Mouse (Mus musculus) gastrocnemius, postnatal 25 days (tissue): ENCODE measurements at regions not wholly inside any gene's neighbourhood (a gene's known extent, or its start where the extent isn't known, plus 50 kb on each side); places are given as distances from the start of the nearest gene placed in this dataset.
A peak's percentile ranks its signal among the peaks of the same experiment; 100 is the strongest.

ENCODE experiments used
- DNase-seq: peaks from one replicate; pipeline ENCODE4 v3.0.0; 2022

- DNase-seq: no peak
These were observed 147.4 kb upstream of the Dlgap1 start for GRCm38 (mm10) chr17:69821473-69821872.

GRCm38 (mm10) chr17:69821901-69822300, 147.0 kb upstream of the Dlgap1 start:
- no peak for DNase-seq

- DNase-seq: no peak
These were observed 146.0 kb upstream of the Dlgap1 start for GRCm38 (mm10) chr17:69822921-69823320.

- DNase-seq: no peak
These were observed 127.6 kb upstream of the Dlgap1 start for GRCm38 (mm10) chr17:69841308-69841707.

GRCm38 (mm10) chr17:69848306-69848705, 120.6 kb upstream of the Dlgap1 start:
- DNase-seq: peak; percentile 28

GRCm38 (mm10) chr17:69850075-69850474, 118.8 kb upstream of the Dlgap1 start:
- no peak for DNase-seq

GRCm38 (mm10) chr17:69879958-69880357, 88.9 kb upstream of the Dlgap1 start:
- DNase-seq: peak; percentile 24

- DNase-seq: no peak
These were observed 74.9 kb upstream of the Dlgap1 start for GRCm38 (mm10) chr17:69893980-69894379.
